Mouse (Mus musculus) heart, embryonic 16.5 days (tissue): ENCODE results near the gene Dlg2. TPM values are rescaled to one million over a fixed set of nuclear protein-coding genes. Genes with fewer than 3 reads are reported as not detected.

Source experiments
- ATAC-seq: fragments of 200-750 bp; cut with Nextera tagmentation; replicated peaks from 2 replicates; pipeline ENCODE4 v1.8.0; 2017; ENCODE audit warnings: moderate number of reproducible peaks; ENCODE audit not compliant: insufficient read depth, low FRiP score; ENCODE audit errors: extremely low read depth
- H3K27ac ChIP-seq: fragments of 300-500 bp; sonication (generic); 2 replicates; pipeline ENCODE4 v1.5.1; 2014; ENCODE audit warnings: mild to moderate bottlenecking, low read length, control low read depth, moderate library complexity
- H3K27me3 ChIP-seq: fragments of 300-500 bp; sonication (generic); 2 replicates; pipeline ENCODE4 v1.6.1; 2014; ENCODE audit warnings: low read length, mixed read lengths; ENCODE audit not compliant: control insufficient read depth, insufficient read depth
- H3K36me3 ChIP-seq: fragments of 300-500 bp; sonication (generic); 2 replicates; pipeline ENCODE4 v1.6.1; 2014; ENCODE audit not compliant: control insufficient read depth, insufficient read depth
- H3K4me1 ChIP-seq: fragments of 300-500 bp; sonication (generic); 2 replicates; pipeline ENCODE4 v1.6.1; 2014; ENCODE audit warnings: low read length, mixed read lengths; ENCODE audit not compliant: control insufficient read depth, insufficient read depth
- H3K4me2 ChIP-seq: fragments of 300-500 bp; sonication (generic); 2 replicates; pipeline ENCODE4 v1.6.1; 2014; ENCODE audit warnings: low read depth, mild to moderate bottlenecking, control low read depth, low read length
- H3K4me3 ChIP-seq: fragments of 300-500 bp; sonication (generic); 2 replicates; pipeline ENCODE4 v1.5.1; 2014; ENCODE audit warnings: mild to moderate bottlenecking, control low read depth, low read length
- H3K9ac ChIP-seq: fragments of 300-500 bp; sonication (generic); 2 replicates; pipeline ENCODE4 v1.6.1; 2014; ENCODE audit warnings: low read length, control low read depth
- H3K9me3 ChIP-seq: fragments of 300-500 bp; sonication (generic); replicated peaks from 2 replicates; pipeline ENCODE4 v1.6.1; 2016; ENCODE audit warnings: low read length; ENCODE audit not compliant: control insufficient read depth
- WGBS: fragments of 180-500 bp; shearing (Covaris S2); extraction: QIAGEN DNeasy Blood & Tissue Kit; methylation state at CpG from one replicate; pipeline ENCODE4 v1.1.7; 2014; 5-methylcytosine and 5-hydroxymethylcytosine counted together
- polyA plus RNA-seq: library from polyadenylated mRNA; unstranded; fragments of >200 nt; fragmentation: Nextera tagmentation; extraction: Ambion mirVana; gene quantifications from 2 replicates; pipeline ENCODE4 v1.2.1, GENCODE M21; 2015

Gene Dlg2
- polyA plus RNA-seq, 1 experiment from 2014 or later: 7.7 TPM

DNA sequence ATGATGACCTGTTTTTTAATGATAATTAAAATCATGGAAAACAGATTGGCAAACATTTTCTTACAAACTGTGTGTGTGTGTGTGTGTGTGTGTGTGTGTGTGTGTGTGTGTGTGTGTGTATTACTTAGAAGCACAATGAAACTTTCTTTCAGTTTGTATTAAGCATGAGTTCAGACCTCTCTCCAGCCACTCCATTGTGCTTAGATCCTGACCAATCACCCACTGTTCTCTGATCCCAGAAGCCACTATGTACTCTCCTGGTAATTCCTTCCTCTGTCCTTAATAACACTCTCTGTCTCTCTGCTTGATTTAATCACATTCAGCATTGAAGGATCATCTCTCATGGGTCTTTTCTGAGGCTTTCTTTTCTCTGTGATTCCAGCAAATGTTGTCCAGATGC, 1211.5 kb downstream of the Dlg2 start:
- Histone ChIP-seq H3K36me3 (no peaks in the 10 kb centered on the region), H3K4me3 (no peak overlapping the region), H3K4me2 (no peak overlapping the region), H3K27ac (no peak overlapping the region), H3K27me3 (no peaks in the 10 kb centered on the region), H3K4me1 (no peaks in the 10 kb centered on the region), H3K9me3 (no peaks in the 10 kb centered on the region), H3K9ac (no peak overlapping the region)
- ATAC-seq: no peak

DNA sequence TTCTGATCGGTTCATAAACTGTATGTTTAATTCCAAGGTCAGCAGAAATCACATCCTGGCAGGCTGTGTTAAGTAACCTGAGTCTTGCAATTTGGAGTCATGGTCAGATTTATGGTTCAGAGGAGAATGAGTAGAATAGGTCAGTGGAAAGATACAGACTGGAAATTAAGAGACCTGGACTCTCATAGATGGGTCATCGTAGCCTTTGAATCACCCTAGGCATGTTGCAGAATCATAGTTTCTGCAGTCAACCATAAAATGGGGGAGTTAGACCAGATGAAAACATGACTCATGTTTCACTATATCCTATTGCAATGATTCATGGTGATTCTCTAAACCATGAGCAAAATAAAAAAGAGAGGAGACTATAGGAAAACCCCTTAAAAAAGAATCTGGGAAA, 1213.4 kb downstream of the Dlg2 start:
- Histone ChIP-seq H3K4me3 (no peak overlapping the region), H3K4me1 (no peaks in the 10 kb centered on the region), H3K27ac (no peak overlapping the region), H3K36me3 (no peaks in the 10 kb centered on the region), H3K9me3 (no peaks in the 10 kb centered on the region), H3K4me2 (no peak overlapping the region), H3K9ac (no peak overlapping the region), H3K27me3 (no peaks in the 10 kb centered on the region)
- ATAC-seq: no peak
- 82% methylated on average over 2 of the region's 2 CpGs for WGBS

DNA sequence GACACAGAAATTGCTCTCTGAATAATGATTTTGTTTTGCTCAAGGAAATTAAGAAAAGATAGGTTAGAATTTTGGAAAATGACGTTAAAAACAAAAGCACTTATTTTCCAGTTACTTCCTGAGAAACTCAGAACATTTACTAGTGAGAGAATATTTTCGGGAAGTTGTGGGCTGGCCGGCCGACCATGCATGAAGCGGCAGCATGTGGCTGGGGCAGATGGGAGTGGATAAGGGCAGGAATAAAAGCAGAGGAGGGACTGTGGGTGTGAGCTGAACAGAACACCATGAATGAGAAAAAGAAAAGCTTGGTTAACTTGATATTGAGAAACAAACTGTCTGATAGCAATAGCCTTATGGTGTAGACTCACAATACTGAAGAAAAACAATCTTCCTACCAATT, 1233.4 kb downstream of the Dlg2 start:
- Histone ChIP-seq H3K4me2 (no peak overlapping the region), H3K36me3 (no peaks in the 10 kb centered on the region), H3K9ac (no peak overlapping the region), H3K4me1 (no peaks in the 10 kb centered on the region), H3K27me3 (no peaks in the 10 kb centered on the region), H3K4me3 (no peak overlapping the region), H3K27ac (no peak overlapping the region), H3K9me3 (no peaks in the 10 kb centered on the region)
- ATAC-seq: no peak
- WGBS: 80% methylated on average over 5 of the region's 5 CpGs

DNA sequence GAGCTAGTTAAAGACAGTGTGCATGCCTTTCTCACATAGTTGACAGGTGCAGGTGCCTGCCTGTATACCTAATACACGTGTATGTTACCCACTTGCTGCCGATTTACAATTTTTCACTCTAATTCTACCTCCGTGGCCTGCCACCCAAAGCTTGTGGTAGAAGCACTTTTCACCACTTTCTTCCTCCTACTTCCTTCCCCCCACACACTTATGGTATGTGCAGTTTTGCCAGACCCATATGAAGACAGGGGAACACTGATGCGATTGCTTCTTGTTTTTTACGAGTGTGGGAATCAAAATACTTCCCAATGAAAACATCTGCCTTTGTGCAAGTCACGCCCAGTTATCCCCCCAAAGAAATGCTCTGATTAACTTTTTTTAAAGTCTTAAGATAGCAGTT, 1234.7 kb downstream of the Dlg2 start:
- Histone ChIP-seq H3K9ac (no peak overlapping the region), H3K27ac (no peak overlapping the region), H3K36me3 (no peaks in the 10 kb centered on the region), H3K4me1 (no peaks in the 10 kb centered on the region), H3K9me3 (no peaks in the 10 kb centered on the region), H3K27me3 (no peaks in the 10 kb centered on the region), H3K4me2 (no peak overlapping the region), H3K4me3 (no peak overlapping the region)
- 62% methylated on average over 6 of the region's 6 CpGs for WGBS
- ATAC-seq: no peak

DNA sequence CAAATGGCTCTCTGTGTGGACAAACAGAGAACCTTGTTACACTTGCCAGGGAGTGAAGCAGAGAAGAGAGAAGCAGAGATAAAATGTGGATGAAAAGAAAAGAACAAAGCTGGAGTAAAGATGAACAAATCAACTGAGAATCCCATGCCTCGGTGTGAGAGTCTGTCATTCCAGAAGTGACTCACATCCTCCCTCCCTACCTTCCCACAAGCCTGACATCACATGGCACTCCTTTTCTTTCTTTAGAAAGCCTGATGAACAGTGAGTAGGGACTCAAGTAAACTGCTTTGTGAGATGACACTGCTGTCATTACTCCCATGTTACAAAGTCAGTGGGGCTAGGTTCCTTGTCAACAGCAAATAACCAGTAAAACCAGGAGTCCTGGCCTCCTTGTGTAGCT, 1239.3 kb downstream of the Dlg2 start:
- Histone ChIP-seq H3K27ac (no peak overlapping the region), H3K4me2 (no peak overlapping the region), H3K27me3 (no peaks in the 10 kb centered on the region), H3K4me3 (no peak overlapping the region), H3K9ac (no peak overlapping the region), H3K4me1 (no peaks in the 10 kb centered on the region), H3K9me3 (no peaks in the 10 kb centered on the region), H3K36me3 (no peaks in the 10 kb centered on the region)
- WGBS: 50% methylated on average over 1 of the region's 1 CpGs
- ATAC-seq: no peak

DNA sequence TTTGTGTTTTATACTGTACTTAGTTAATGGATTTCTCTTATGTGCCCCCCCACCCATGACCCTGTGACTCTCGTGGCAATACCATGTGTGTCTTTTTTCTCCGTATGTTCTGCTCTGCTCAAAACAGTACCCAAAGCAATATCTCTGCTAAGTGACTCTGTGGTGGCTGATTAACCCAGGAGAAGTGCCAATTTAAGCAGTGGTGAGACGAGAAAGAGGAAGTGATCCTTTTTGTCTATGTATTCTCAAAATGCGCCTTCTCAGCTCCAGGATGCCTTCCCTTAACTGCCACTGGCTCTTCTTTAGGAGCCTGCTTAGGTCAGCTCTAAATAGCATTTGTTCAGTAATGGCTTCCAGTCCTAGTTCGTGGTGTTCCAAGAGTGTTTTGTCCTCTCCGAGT, 1240.2 kb downstream of the Dlg2 start:
- Histone ChIP-seq H3K9me3 (no peaks in the 10 kb centered on the region), H3K27ac (no peak overlapping the region), H3K36me3 (no peaks in the 10 kb centered on the region), H3K4me3 (no peak overlapping the region), H3K4me1 (no peaks in the 10 kb centered on the region), H3K4me2 (no peak overlapping the region), H3K9ac (no peak overlapping the region), H3K27me3 (no peaks in the 10 kb centered on the region)
- 64% methylated on average over 6 of the region's 6 CpGs for WGBS
- ATAC-seq: no peak

DNA sequence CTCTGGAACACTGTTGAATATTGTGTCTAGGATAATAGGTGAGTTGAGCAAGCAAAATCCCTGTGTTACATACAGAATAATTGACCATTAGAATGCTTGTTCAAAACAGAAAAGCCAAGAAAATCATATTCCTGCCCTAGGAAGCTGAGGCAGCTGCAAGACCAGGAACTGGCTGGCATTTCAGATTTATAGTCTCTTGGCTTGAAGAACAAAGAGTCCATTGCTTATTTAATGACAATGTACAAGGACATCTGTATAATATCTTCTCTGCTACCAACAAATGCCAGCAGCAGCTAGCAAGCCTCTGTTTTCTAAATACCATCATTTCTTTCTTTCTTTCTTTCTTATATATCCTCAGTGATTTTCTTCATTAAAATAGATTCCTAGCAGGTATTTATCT, 1243.8 kb downstream of the Dlg2 start:
- Histone ChIP-seq H3K4me3 (no peak overlapping the region), H3K36me3 (no peaks in the 10 kb centered on the region), H3K27ac (no peak overlapping the region), H3K4me2 (no peak overlapping the region), H3K9ac (no peak overlapping the region), H3K4me1 (no peaks in the 10 kb centered on the region), H3K27me3 (no peaks in the 10 kb centered on the region), H3K9me3 (no peaks in the 10 kb centered on the region)
- ATAC-seq: no peak

DNA sequence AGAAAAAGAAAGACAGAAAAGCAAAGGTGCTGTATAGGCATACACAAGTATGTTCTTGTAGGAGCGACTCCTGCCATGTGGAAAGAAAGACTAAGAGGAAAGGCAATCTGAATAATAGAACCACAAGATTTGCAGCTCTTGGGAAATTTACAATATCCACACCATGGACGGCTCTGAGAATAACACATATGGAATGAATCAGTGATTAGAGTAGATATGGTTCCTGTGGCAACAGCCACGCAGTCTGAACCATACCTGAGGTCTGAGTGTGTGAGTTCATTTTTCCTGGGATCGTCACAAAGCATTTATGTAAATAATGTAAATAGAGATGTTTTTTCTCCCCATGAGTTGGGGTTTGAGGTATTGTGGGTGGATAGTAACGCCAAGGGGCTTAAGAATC, 1247.9 kb downstream of the Dlg2 start:
- H3K27ac ChIP-seq: no peak overlapping the region
- H3K27me3 ChIP-seq: no peaks in the 10 kb centered on the region
- no peak overlapping the region for H3K9ac ChIP-seq
- H3K4me1 ChIP-seq: no peaks in the 10 kb centered on the region
- no peak overlapping the region for H3K4me2 ChIP-seq
- H3K4me3 ChIP-seq: no peak overlapping the region
- 70% methylated on average over 5 of the region's 5 CpGs for WGBS
- no peaks in the 10 kb centered on the region for H3K36me3 ChIP-seq
- no peaks in the 10 kb centered on the region for H3K9me3 ChIP-seq
- no peak for ATAC-seq

DNA sequence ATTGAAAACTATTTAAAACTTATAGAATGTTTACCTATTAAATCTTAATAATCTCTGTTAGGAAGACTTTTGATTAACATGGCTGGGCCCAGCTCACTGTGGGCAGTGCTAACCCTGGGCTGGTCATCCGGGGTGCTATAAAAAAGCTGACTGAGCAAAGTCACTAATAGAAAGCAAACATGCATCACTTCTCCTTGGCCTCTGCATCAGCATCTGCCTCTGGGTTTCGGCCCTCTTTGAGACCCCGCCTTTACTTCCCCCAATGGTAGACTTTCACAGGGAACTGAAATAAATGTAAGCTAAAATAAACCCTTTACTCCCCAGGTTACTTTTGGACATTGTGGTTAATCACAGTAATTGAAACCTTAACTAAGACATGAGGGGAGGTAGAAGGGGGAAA, 1264.3 kb downstream of the Dlg2 start:
- H3K36me3 ChIP-seq: no peaks in the 10 kb centered on the region
- no peak overlapping the region for H3K4me3 ChIP-seq
- no peak for ATAC-seq
- H3K9me3 ChIP-seq: no peaks in the 10 kb centered on the region
- H3K27ac ChIP-seq: no peak overlapping the region
- no peak overlapping the region for H3K9ac ChIP-seq
- H3K4me2 ChIP-seq: no peak overlapping the region
- H3K27me3 ChIP-seq: no peaks in the 10 kb centered on the region
- no peaks in the 10 kb centered on the region for H3K4me1 ChIP-seq
- WGBS: 80% methylated on average over 3 of the region's 3 CpGs
